Mouse (Mus musculus) thymus, adult 2 months (tissue): ENCODE measurements around the gene Taar8b.

ENCODE experiments used
- CTCF ChIP-seq: fragments of 200-500 bp; IDR thresholded peaks from 2 replicates; pipeline ENCODE4 v1.5.1; 2012; ENCODE audit warnings: mild to moderate bottlenecking, control low read depth, low read length, moderate library complexity, borderline replicate concordance; ENCODE audit not compliant: control insufficient read depth, poor library complexity, insufficient read depth; ENCODE audit errors: extremely low read depth
- POLR2A ChIP-seq: fragments of 200-500 bp; IDR thresholded peaks from 2 replicates; pipeline ENCODE4 v1.6.1; 2012; ENCODE audit warnings: mild to moderate bottlenecking, low read length, control low read depth, moderate library complexity; ENCODE audit not compliant: control insufficient read depth, poor library complexity, insufficient read depth; ENCODE audit errors: extremely low read depth

DNA sequence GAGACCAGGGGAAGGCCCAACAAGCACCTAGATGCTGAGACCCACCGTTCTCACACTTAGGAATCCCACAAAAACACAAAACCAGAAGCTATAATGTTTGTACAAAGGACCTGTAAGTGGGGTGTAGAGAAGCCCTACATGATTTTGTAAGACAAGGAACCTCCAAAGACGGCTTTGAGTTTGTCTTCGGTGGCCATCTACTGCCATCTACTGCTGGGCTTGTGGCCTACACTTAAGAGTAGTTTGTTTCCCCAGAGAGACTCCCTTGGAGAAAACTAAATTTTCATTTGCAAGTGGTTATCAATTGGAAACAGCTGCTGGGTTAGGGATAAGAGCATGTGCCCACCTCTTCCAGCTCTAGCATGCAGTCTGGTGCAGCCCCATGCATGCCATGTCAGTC is 11.9 kb downstream of the Taar8b start:
- no peak for TF ChIP-seq POLR2A
- no peak for TF ChIP-seq CTCF
